Mouse (Mus musculus): ENCODE measurements around the gene Gm40193.
A peak's percentile ranks its signal among the peaks of the same experiment; 100 is the strongest.
"Not testable (repeated sequence)": the region's sequence is repeated elsewhere in the genome, so short reads cannot be mapped to it uniquely, and the experiment has no call there.

The Gm40193 gene

DNA sequence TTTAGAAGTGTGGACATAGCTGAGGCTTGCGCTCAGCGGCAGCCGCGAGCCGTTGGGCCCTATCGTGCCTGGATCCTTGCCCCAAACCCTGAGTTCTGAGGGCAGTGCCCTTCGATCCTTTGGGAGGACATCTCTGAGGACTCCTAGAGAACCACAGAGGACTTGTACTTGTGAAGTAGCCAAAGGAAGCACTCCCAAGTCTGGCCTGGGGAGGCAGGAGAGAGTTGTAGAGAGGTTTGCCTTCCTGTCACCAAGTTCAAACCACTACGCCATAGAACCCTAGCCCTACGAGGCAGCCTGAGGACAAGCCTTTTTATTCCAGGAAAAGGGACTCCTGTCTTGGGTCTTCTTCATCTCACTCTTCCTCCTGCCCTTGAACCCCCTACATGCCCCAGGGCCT lies 24.8 kb upstream of the Gm40193 start:
- Histone ChIP-seq H3K36me3 (ENCODE audit: insufficient read depth, low read length) (no peaks in the 10 kb centered on the region), H3K4me1 (replicated peaks; ENCODE audit: low read depth, low read length) (peaks cover 38% of the 10 kb centered on the region), H3K4me3 (replicated peaks; ENCODE audit: low read length) (no peak overlapping the region), H3K27me3 (ENCODE audit: insufficient read depth, low read length) (peaks cover 27% of the 10 kb centered on the region), H3K9me3 (ENCODE audit: low read length) (no peaks in the 10 kb centered on the region)
- TF ChIP-seq CTCF (conservative IDR thresholded peaks at IDR 0.05; ENCODE audit: low read length) = peak; percentile 27
- TF ChIP-seq POU5F1 (IDR thresholded peaks at IDR 0.05; ENCODE audit: borderline replicate concordance, low read length) = no peak

- no peaks in the 10 kb centered on the region for H3K9me3 ChIP-seq (ENCODE audit: low read length)
- no peak overlapping the region for H3K4me3 ChIP-seq (replicated peaks; ENCODE audit: low read length)
- TF ChIP-seq POU5F1 (IDR thresholded peaks at IDR 0.05; ENCODE audit: borderline replicate concordance, low read length) (no peak), CTCF (conservative IDR thresholded peaks at IDR 0.05; ENCODE audit: low read length) (no peak), NANOG (IDR thresholded peaks at IDR 0.05; ENCODE audit: borderline replicate concordance, low read length) (no peak)
- H3K27me3 ChIP-seq (ENCODE audit: insufficient read depth, low read length) = peaks cover 38% of the 10 kb centered on the region
- H3K36me3 ChIP-seq (ENCODE audit: insufficient read depth, low read length) = no peaks in the 10 kb centered on the region
- peaks cover 30% of the 10 kb centered on the region for H3K4me1 ChIP-seq (replicated peaks; ENCODE audit: low read depth, low read length)
Observed at GRCm38 (mm10) chr11:70553940-70554339, 21.2 kb upstream of the Gm40193 start.

DNA sequence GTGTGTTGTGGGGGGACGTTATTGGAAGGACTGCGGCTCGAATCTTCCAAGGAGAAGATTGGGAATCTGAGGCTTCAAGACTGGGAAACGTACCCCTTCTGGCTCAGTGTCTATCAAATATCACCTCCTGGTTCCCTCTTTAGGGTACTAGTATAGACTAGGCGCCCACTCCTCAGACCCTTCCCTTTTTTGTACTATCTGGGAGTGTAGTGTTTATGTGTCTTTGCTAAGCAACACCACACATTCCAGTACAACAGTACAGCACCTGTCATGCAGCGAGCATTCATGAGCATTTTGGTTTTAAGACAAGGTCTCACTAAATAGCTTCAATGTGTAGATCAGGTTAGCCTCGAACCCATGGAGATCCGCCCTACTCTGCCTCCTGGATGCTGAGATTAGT lies 18.8 kb upstream of the Gm40193 start:
- H3K27me3 ChIP-seq (ENCODE audit: insufficient read depth, low read length) = peaks cover 38% of the 10 kb centered on the region
- no peaks in the 10 kb centered on the region for H3K36me3 ChIP-seq (ENCODE audit: insufficient read depth, low read length)
- TF ChIP-seq CTCF (conservative IDR thresholded peaks at IDR 0.05; ENCODE audit: low read length) (no peak), NANOG (IDR thresholded peaks at IDR 0.05; ENCODE audit: borderline replicate concordance, low read length) (no peak), POU5F1 (IDR thresholded peaks at IDR 0.05; ENCODE audit: borderline replicate concordance, low read length) (no peak)
- no peaks in the 10 kb centered on the region for H3K9me3 ChIP-seq (ENCODE audit: low read length)
- no peak overlapping the region for H3K4me3 ChIP-seq (replicated peaks; ENCODE audit: low read length)
- H3K4me1 ChIP-seq (replicated peaks; ENCODE audit: low read depth, low read length) = peaks cover 38% of the 10 kb centered on the region

DNA sequence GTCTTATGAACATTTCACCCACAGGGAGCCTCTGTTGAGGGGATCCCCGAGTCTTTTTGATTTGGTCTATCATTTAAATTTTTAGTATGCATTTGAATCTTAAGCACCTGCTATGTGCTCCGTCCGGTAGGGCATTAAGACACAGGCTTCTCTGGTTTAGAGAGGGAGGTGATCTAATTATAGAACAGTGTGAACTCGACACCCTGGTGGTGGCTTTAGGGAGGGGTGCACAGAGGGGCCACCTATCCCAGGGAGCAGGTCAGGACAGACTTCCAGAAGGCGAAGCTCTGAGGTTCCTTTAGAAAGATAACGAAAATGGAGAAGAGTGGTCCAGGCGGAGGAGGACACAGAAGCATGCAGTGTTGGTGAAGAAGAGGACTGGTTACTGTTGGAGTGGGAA lies 11.8 kb upstream of the Gm40193 start:
- peaks cover 21% of the 10 kb centered on the region for H3K4me1 ChIP-seq (replicated peaks; ENCODE audit: low read depth, low read length)
- H3K27me3 ChIP-seq (ENCODE audit: insufficient read depth, low read length) = peaks cover 41% of the 10 kb centered on the region
- H3K4me3 ChIP-seq (replicated peaks; ENCODE audit: low read length) = no peak overlapping the region
- TF ChIP-seq POU5F1 (IDR thresholded peaks at IDR 0.05; ENCODE audit: borderline replicate concordance, low read length) = no peak
- TF ChIP-seq NANOG (IDR thresholded peaks at IDR 0.05; ENCODE audit: borderline replicate concordance, low read length) = no peak
- no peak for TF ChIP-seq CTCF (conservative IDR thresholded peaks at IDR 0.05; ENCODE audit: low read length)
- H3K9me3 ChIP-seq (ENCODE audit: low read length) = no peaks in the 10 kb centered on the region
- H3K36me3 ChIP-seq (ENCODE audit: insufficient read depth, low read length) = no peaks in the 10 kb centered on the region

DNA sequence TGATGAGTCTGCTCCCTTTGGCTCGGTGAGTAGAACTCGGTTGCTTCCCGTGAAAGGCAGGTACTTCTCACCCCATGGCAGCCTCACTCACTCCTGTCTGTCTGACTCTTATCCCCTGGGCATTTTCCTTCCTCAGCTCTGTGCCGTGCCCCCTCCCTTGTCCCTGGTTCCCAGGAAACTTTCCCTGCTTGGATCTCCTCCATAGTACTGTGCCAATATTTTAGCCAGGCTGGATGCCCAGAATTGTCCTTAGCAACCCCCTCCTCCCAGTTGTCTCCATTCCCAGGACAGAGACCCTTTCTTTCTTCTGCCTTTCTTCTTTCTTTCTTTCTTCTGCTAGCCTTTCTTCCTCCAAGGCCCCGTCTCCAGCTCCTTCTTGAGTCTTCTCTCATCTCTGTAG lies 8.7 kb upstream of the Gm40193 start:
- no peak for TF ChIP-seq POU5F1 (IDR thresholded peaks at IDR 0.05; ENCODE audit: borderline replicate concordance, low read length)
- no peak for TF ChIP-seq NANOG (IDR thresholded peaks at IDR 0.05; ENCODE audit: borderline replicate concordance, low read length)
- no peak overlapping the region for H3K4me3 ChIP-seq (replicated peaks; ENCODE audit: low read length)

DNA sequence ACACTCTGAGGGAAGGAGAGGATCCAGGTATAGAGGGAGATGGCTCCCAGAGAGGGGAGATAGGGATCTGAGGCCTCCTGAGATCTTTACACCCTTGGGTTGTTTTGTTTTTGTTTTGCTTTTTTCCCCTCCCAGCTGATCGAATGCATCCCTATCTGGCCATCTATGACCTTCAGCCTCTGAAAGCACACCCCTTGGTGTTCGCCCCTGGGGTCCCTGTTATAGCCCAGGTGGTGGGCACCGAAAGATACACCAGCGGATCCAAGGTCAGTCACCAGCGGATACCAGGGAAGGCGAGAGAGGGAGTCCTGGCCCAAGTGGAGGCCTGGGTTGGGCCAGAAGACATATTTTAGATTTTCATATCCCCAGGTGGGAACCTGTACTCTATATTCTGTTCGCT lies 8.2 kb upstream of the Gm40193 start:
- Histone ChIP-seq H3K36me3 (ENCODE audit: insufficient read depth, low read length) (no peaks in the 10 kb centered on the region), H3K9me3 (ENCODE audit: low read length) (no peaks in the 10 kb centered on the region), H3K4me3 (replicated peaks; ENCODE audit: low read length) (peak overlapping the region; percentile 87), H3K4me1 (replicated peaks; ENCODE audit: low read depth, low read length) (peaks cover 14% of the 10 kb centered on the region), H3K27me3 (ENCODE audit: insufficient read depth, low read length) (peaks cover 56% of the 10 kb centered on the region)
- TF ChIP-seq NANOG (IDR thresholded peaks at IDR 0.05; ENCODE audit: borderline replicate concordance, low read length) = no peak
- no peak for TF ChIP-seq POU5F1 (IDR thresholded peaks at IDR 0.05; ENCODE audit: borderline replicate concordance, low read length)
- TF ChIP-seq CTCF (conservative IDR thresholded peaks at IDR 0.05; ENCODE audit: low read length) = no peak

More for the DNA sequence above, 8.7 kb upstream of the Gm40193 start:
- no peaks in the 10 kb centered on the region for H3K9me3 ChIP-seq (ENCODE audit: low read length)
- peaks cover 14% of the 10 kb centered on the region for H3K4me1 ChIP-seq (replicated peaks; ENCODE audit: low read depth, low read length)
- no peaks in the 10 kb centered on the region for H3K36me3 ChIP-seq (ENCODE audit: insufficient read depth, low read length)
- peaks cover 56% of the 10 kb centered on the region for H3K27me3 ChIP-seq (ENCODE audit: insufficient read depth, low read length)

- Histone ChIP-seq H3K4me1 (replicated peaks; ENCODE audit: low read depth, low read length) (peaks cover 14% of the 10 kb centered on the region), H3K27me3 (ENCODE audit: insufficient read depth, low read length) (peaks cover 56% of the 10 kb centered on the region), H3K36me3 (ENCODE audit: insufficient read depth, low read length) (no peaks in the 10 kb centered on the region), H3K9me3 (ENCODE audit: low read length) (no peaks in the 10 kb centered on the region), H3K4me3 (replicated peaks; ENCODE audit: low read length) (peak within 1 kb of the TSS; percentile 87)
- TF ChIP-seq POU5F1 (IDR thresholded peaks at IDR 0.05; ENCODE audit: borderline replicate concordance, low read length) = no peak
Observed at GRCm38 (mm10) chr11:70539877-70540587, 7.3 kb upstream of the Gm40193 start, which contains the start of gene Pld2. TSS of gene Pld2 (plus strand) at chr11:70540064.

DNA sequence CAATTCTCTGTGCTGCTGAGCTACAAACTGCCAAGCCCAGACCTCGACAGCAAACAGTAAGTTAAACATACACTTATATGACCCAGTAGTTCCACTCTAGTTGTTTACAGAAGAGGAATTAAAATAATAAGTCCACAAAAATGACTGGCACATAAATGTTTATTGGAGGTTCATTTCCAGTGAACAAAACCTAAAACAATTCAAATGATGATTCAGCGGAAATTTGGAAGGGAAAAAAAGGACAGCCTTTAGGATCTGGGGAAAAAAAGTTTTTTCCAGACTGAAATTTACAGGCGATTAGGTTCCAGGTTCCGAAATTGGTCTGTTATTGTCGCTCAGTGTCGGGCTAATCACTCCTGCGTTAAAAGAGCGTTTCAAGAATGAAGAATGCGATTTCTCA lies 6.7 kb upstream of the Gm40193 start:
- no peaks in the 10 kb centered on the region for H3K9me3 ChIP-seq (ENCODE audit: low read length)
- peak overlapping the region; percentile 87 for H3K4me3 ChIP-seq (replicated peaks; ENCODE audit: low read length)
- no peaks in the 10 kb centered on the region for H3K36me3 ChIP-seq (ENCODE audit: insufficient read depth, low read length)
- H3K4me1 ChIP-seq (replicated peaks; ENCODE audit: low read depth, low read length) = peaks cover 14% of the 10 kb centered on the region
- no peak for TF ChIP-seq POU5F1 (IDR thresholded peaks at IDR 0.05; ENCODE audit: borderline replicate concordance, low read length)
- no peak for TF ChIP-seq CTCF (conservative IDR thresholded peaks at IDR 0.05; ENCODE audit: low read length)
- TF ChIP-seq NANOG (IDR thresholded peaks at IDR 0.05; ENCODE audit: borderline replicate concordance, low read length) = no peak
- H3K27me3 ChIP-seq (ENCODE audit: insufficient read depth, low read length) = peaks cover 56% of the 10 kb centered on the region

GRCm38 (mm10) chr11:70531065-70531464 lies 1.7 kb downstream of the Gm40193 start:
- H3K4me3 ChIP-seq (replicated peaks; ENCODE audit: low read length); H3K9me3 ChIP-seq (ENCODE audit: low read length); H3K27me3 ChIP-seq (ENCODE audit: insufficient read depth, low read length): not testable (repeated sequence)
- peaks cover 21% of the 10 kb centered on the region for H3K4me1 ChIP-seq (replicated peaks; ENCODE audit: low read depth, low read length)
- H3K36me3 ChIP-seq (ENCODE audit: insufficient read depth, low read length) = peaks cover 35% of the 10 kb centered on the region

All from E14TG2a.4 (cell line).